Mouse (Mus musculus) stomach, embryonic 16.5 days (tissue): Measurements from ENCODE around the gene Erbb3. TPM values are rescaled to one million over a fixed set of nuclear protein-coding genes. Genes with fewer than 3 reads are reported as not detected.
A peak's percentile ranks its signal among the peaks of the same experiment; 100 is the strongest.

Experiments
- ATAC-seq: fragments of 200-750 bp; cut with Nextera tagmentation; 2 replicates; pipeline ENCODE4 v1.8.0; 2017; ENCODE audit warnings: moderate number of reproducible peaks, moderate TSS enrichment; ENCODE audit not compliant: insufficient read depth, low FRiP score
- H3K27ac ChIP-seq: fragments of 300-500 bp; sonication (generic); 2 replicates; pipeline ENCODE4 v1.5.1; 2014; ENCODE audit warnings: low read length
- H3K27me3 ChIP-seq: fragments of 300-500 bp; sonication (generic); 2 replicates; pipeline ENCODE4 v1.6.1; 2014; ENCODE audit warnings: low read length, control low read depth, mixed read lengths; ENCODE audit not compliant: control insufficient read depth, insufficient read depth
- H3K36me3 ChIP-seq: fragments of 300-500 bp; sonication (generic); 2 replicates; pipeline ENCODE4 v1.6.1; 2014; ENCODE audit warnings: low read length; ENCODE audit not compliant: control insufficient read depth, insufficient read depth
- H3K4me1 ChIP-seq: fragments of 300-500 bp; sonication (generic); 2 replicates; pipeline ENCODE4 v1.6.1; 2014; ENCODE audit warnings: low read length, control low read depth, mixed read lengths; ENCODE audit not compliant: control insufficient read depth, insufficient read depth
- H3K4me2 ChIP-seq: fragments of 300-500 bp; sonication (generic); 2 replicates; pipeline ENCODE4 v1.6.1; 2014; ENCODE audit warnings: low read depth, low read length, mixed read lengths
- H3K4me3 ChIP-seq: fragments of 300-500 bp; sonication (generic); replicated peaks from 2 replicates; pipeline ENCODE4 v1.5.1; 2014; ENCODE audit warnings: mild to moderate bottlenecking, low read length
- H3K9ac ChIP-seq: fragments of 300-500 bp; sonication (generic); 2 replicates; pipeline ENCODE4 v1.6.1; 2014; ENCODE audit warnings: low read length
- H3K9me3 ChIP-seq: fragments of 300-500 bp; sonication (generic); replicated peaks from 2 replicates; pipeline ENCODE4 v1.6.1; 2016; ENCODE audit warnings: low read length, control low read depth; ENCODE audit not compliant: control insufficient read depth
- WGBS: fragments of 180-500 bp; shearing (Covaris S2); extraction: QIAGEN DNeasy Blood & Tissue Kit; methylation state at CpG from one replicate; pipeline ENCODE4 v1.1.7; 2014; 5-methylcytosine and 5-hydroxymethylcytosine counted together
- polyA plus RNA-seq: library from polyadenylated mRNA; unstranded; fragments of >200 nt; fragmentation: Nextera tagmentation; extraction: Ambion mirVana; gene quantifications from 2 replicates; pipeline ENCODE4 v1.2.1, GENCODE M21; 2015

Gene Erbb3
- polyA plus RNA-seq, 1 experiment from 2014 or later = 32.0 TPM

DNA sequence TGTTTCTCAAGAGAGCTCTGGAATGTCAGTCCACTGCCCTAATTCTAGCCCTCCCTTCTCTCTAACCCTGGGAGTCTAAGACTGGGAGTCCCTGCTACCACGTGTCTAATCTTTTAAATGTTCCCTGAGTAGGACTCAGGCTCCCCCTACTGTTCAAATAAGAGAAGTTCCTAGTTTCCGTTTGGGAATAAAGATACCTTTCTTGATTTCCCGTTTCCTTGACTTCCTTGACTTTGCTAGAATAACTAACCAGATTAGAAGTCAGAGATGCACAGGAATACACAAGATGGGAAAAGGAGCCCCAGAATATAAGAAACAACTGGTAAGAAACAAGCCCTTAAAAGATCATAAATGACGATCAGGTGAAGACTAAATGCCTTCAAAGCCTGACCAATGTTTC lies 43.1 kb downstream of the Erbb3 start:
- Histone ChIP-seq H3K27me3 (no peaks in the 10 kb centered on the region), H3K4me3 (peak overlapping the region; percentile 67), H3K9me3 (no peaks in the 10 kb centered on the region), H3K4me2 (peak overlapping the region; percentile 82), H3K36me3 (peaks cover 16% of the 10 kb centered on the region), H3K4me1 (peaks cover 6% of the 10 kb centered on the region; the same call in 1 of the 2 replicates), H3K27ac (peak overlapping the region; percentile 95), H3K9ac (peak overlapping the region; percentile 80)
- no peak for ATAC-seq
- 13% methylated on average over 4 of the region's 4 CpGs for WGBS

DNA sequence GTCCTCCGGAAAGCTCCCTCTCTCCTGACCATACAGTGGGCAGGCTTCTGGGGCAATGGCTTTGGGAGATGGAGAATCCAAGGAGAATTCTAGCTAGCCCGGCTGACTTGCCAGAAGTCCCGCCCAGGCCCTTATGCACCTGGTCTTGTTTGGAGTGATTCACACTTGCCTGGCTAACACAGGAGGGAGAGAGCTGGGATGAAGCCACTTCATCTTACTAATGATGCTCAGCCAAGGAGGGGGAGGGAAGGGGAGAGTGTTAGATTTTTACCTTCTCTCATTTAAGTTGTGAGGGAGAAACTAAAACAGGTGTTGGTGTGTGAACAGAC lies 43.9 kb downstream of the Erbb3 start:
- Histone ChIP-seq H3K9ac (no peak overlapping the region; the same call in 1 of the 2 replicates), H3K9me3 (no peaks in the 10 kb centered on the region), H3K4me3 (no peak overlapping the region), H3K4me1 (peaks cover 6% of the 10 kb centered on the region; the same call in 1 of the 2 replicates), H3K27me3 (no peaks in the 10 kb centered on the region), H3K36me3 (peaks cover 16% of the 10 kb centered on the region), H3K4me2 (no peak overlapping the region), H3K27ac (no peak overlapping the region)
- 88% methylated on average over 3 of the region's 3 CpGs for WGBS
- no peak for ATAC-seq

DNA sequence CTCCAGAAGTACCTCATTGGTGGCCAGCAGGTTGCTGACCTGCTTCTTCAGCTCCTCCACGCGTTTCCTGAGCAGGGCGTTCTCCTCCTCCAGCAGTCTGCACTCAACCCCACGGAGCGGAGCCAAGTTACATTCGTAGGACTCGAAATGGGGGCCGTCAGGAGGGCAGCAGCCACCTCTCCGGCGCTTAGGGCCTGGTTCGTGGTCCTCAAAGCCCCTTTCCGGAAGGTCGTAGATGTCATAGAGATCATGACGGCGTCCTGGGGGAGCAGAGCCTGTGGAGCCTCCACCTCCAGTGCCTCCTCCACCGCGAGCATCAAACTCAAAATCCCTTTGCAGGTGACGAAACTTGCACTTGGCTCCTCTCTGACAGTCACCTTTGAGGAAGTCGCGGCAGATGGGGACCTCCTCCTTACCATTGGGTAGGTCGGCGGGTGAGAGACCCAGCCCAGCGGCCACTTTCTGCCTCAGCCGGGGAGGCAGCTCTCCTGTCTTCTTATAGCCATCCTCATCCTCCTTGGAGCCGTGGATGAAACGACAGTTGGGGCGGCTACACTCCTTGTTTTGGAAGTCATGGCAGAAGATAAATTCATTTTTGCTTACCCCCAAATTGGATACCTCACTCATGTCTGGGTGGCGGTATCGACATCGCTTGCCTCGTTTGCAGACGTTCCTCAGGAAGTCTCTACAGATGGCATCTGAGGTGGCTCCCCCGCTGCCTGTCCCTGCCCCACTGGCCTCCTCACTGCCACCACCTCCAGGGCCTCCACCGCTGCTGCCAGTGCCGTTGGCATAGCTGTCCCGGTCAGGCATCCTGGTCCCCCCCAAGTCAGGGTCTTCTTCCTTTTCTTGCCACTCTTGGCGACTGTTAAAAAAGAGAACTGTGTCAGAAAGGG lies 44.5 kb downstream of the Erbb3 start:
- 92% methylated on average over 37 of the region's 37 CpGs for WGBS
- Histone ChIP-seq H3K4me1 (peaks cover 6% of the 10 kb centered on the region; the same call in 1 of the 2 replicates), H3K27me3 (no peaks in the 10 kb centered on the region), H3K9ac (no peak overlapping the region), H3K9me3 (no peaks in the 10 kb centered on the region), H3K4me2 (no peak overlapping the region), H3K36me3 (peaks cover 16% of the 10 kb centered on the region), H3K27ac (no peak overlapping the region), H3K4me3 (no peak overlapping the region)
- ATAC-seq = no peak

- Histone ChIP-seq H3K4me3 (no peak overlapping the region), H3K27me3 (no peaks in the 10 kb centered on the region), H3K9me3 (no peaks in the 10 kb centered on the region), H3K9ac (no peak overlapping the region), H3K36me3 (peaks cover 16% of the 10 kb centered on the region), H3K4me1 (peaks cover 6% of the 10 kb centered on the region; the same call in 1 of the 2 replicates), H3K27ac (no peak overlapping the region), H3K4me2 (no peak overlapping the region)
- ATAC-seq = no peak
- 96% methylated on average over 15 of the region's 15 CpGs for WGBS
Observed at GRCm38 (mm10) chr10:128544151-128544657, 45.2 kb downstream of the Erbb3 start.

GRCm38 (mm10) chr10:128543100-128543499 lies 46.4 kb downstream of the Erbb3 start:
- WGBS = 44% methylated on average over 2 of the region's 2 CpGs
- no peak overlapping the region for H3K9ac ChIP-seq
- peaks cover 6% of the 10 kb centered on the region; the same call in 1 of the 2 replicates for H3K4me1 ChIP-seq
- H3K9me3 ChIP-seq = no peaks in the 10 kb centered on the region
- no peak overlapping the region for H3K4me2 ChIP-seq
- H3K27ac ChIP-seq = no peak overlapping the region
- peaks cover 16% of the 10 kb centered on the region for H3K36me3 ChIP-seq
- ATAC-seq = no peak
- no peak overlapping the region for H3K4me3 ChIP-seq
- no peaks in the 10 kb centered on the region for H3K27me3 ChIP-seq

DNA sequence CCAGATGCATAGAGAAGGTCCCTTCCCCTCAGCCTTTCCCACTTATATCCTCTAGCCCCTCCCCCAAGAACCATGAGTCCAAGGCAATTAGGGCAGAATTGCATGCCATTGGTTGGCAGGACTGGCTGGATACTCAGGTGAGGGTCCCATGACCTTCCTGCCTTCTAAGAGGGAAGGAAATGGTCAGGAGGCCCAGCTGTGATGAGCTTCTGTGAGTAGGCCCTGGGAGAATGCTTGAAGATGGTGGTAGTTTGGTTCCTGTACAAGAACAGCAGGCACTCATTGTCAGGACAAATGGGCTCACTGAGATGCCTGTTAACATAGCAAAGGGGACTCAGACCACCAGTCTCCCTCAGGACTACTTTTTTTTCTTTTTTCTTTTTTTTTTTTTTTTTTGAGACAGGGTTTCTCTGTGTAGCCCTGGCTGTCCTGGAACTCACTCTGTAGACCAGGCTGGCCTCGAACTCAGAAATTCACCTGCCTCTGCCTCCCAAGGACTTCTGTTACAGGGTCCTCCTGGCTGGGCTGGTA lies 51.0 kb downstream of the Erbb3 start:
- 88% methylated on average over 1 of the region's 1 CpGs for WGBS
- 0 out of 2 replicates have a peak, but pooled peaks cover 5% of the 10 kb centered on the region for H3K36me3 ChIP-seq
- no peak for ATAC-seq

GRCm38 (mm10) chr10:128536266-128536940 lies 53.0 kb downstream of the Erbb3 start:
- no peaks in the 10 kb centered on the region for H3K9me3 ChIP-seq
- peak overlapping the region; percentile 46; the same call in 1 of the 2 replicates for H3K27ac ChIP-seq
- H3K4me2 ChIP-seq = peak overlapping the region; percentile 51
- no peaks in the 10 kb centered on the region for H3K27me3 ChIP-seq
- no peaks in the 10 kb centered on the region for H3K4me1 ChIP-seq
- H3K9ac ChIP-seq = peak overlapping the region; percentile 43; the same call in 1 of the 2 replicates
- 13% methylated on average over 18 of the region's 18 CpGs for WGBS
- H3K4me3 ChIP-seq = peak overlapping the region; percentile 27
- ATAC-seq = peak; percentile 92
- H3K36me3 ChIP-seq = no peaks in the 10 kb centered on the region

More for the DNA sequence above, 51.0 kb downstream of the Erbb3 start:
- Histone ChIP-seq H3K9ac (no peak overlapping the region), H3K9me3 (no peaks in the 10 kb centered on the region), H3K27me3 (no peaks in the 10 kb centered on the region), H3K4me1 (no peaks in the 10 kb centered on the region), H3K4me3 (no peak overlapping the region), H3K27ac (no peak overlapping the region), H3K4me2 (no peak overlapping the region)

DNA sequence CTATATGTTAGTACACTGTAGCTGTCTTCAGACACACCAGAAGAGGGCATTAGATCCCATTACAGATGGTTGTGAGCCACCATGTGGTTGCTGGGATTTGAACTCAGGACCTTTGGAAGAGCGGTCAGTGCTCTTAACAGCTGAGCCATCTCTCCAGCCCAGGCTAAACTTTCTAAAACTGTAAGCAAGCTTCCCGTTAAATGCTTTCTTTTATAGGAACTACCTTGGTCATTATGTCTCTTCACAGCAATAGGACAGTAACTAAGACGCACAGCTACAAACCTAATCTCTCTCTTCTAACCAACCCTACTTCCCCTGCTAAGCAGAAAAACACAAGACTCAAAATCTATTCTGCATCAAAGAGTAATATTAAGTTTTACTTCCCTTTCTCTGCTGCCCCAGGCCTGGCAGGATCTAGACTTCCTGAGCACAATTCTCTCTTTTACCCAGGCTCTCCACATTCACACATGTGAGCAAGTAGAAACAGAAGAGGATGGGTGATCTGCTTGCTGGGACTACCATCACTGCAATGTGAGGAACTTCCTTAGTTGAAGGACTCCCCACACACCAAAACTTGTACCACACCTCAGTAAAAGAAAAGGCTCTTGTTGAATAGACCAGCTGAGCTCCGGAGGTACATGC lies 53.7 kb downstream of the Erbb3 start:
- Histone ChIP-seq H3K4me1 (no peaks in the 10 kb centered on the region), H3K27ac (peak overlapping the region; percentile 46), H3K4me3 (peak overlapping the region; percentile 27), H3K36me3 (no peaks in the 10 kb centered on the region), H3K4me2 (peak overlapping the region; percentile 51), H3K9ac (peak overlapping the region; percentile 43; the same call in 1 of the 2 replicates), H3K9me3 (no peaks in the 10 kb centered on the region), H3K27me3 (no peaks in the 10 kb centered on the region)
- WGBS = 77% methylated on average over 4 of the region's 4 CpGs
- ATAC-seq = no peak
